Mouse (Mus musculus) lung, postnatal 14 days (tissue): ENCODE data around the gene Nat8f2.

Experiments
- DNase-seq: peaks from one replicate; pipeline ENCODE4 v3.0.0; 2021

Gene Nat8f2

DNA sequence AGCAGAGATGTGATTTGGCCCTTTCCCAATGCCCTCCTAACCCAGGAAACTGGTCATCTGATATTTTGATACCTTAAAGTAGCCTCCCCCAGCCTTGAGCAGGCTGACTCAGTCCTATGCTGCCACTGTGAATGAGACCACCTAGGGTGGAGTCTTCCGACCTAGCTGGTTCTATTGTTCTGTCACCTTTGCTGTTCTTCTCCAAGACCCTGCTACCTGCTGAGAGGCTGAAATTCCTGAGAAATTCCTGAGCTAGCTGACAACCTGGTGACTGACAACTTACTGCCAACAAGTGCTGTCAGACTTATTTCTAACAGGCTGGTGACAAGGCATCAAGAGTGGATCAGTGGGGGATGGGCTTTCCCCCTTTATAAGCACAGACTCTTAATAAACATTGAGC lies 50.6 kb downstream of the Nat8f2 start:
- DNase-seq, result no peak
